Mouse (Mus musculus): ENCODE results near the gene Slc4a5. TPM values are rescaled to one million over a fixed set of nuclear protein-coding genes. Genes with fewer than 3 reads are reported as not detected.

Gene Slc4a5
- polyA plus RNA-seq, 1 experiment from 2014 or later = 0.52 TPM

DNA sequence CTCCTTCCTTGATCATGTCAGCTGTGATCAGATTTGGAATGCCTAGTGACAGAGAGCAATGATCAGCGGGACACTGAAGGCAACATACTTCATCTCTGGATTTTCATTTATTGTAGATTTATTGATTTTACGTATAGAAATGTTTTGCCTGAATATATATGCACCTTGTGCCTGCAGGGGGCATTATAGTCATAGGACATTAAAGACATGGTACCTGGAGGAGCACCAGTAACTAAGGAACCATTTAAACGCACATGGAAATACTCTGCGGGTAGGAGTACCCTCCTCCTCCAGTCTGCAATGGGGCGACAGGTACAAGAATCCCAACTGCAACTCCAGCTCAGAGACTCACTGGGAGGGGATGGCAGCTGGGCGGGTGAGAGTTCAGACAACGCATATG, 89.4 kb downstream of the Slc4a5 start:
- WGBS = 90% methylated on average over 7 of the region's 7 CpGs
- no peak overlapping the region for H3K4me3 ChIP-seq
- ATAC-seq (ENCODE audit: insufficient number of reproducible peaks, low FRiP score) = no peak
- no peak overlapping the region for H3K27ac ChIP-seq (ENCODE audit: poor library complexity, severe bottlenecking)
- no peaks in the 10 kb centered on the region for H3K4me1 ChIP-seq (replicated peaks)
- no peak overlapping the region for H3K9ac ChIP-seq
- H3K4me2 ChIP-seq = no peak overlapping the region
- peaks cover 46% of the 10 kb centered on the region for H3K36me3 ChIP-seq
- H3K9me3 ChIP-seq (replicated peaks) = no peaks in the 10 kb centered on the region
- H3K27me3 ChIP-seq (replicated peaks) = no peaks in the 10 kb centered on the region

DNA sequence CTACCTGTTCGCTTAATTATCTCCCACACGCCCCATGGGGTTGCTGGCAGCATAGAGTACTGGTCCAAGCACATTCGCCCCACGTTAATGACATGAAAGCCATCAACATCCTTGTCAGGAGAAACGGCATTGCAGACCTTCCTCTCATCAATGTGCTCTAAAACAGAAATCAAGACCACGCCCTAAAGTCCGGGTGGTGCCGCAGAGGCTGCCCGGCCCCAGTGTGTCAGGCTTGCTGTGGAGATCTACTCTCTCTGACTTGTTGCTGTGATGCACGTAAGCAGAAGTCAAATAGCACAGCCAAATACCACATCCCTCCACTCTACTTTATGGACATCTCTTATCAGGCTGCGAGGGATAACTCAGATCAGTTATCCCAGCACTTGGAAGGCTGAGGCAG, 91.6 kb downstream of the Slc4a5 start:
- Histone ChIP-seq H3K4me2 (no peak overlapping the region), H3K9ac (no peak overlapping the region), H3K4me1 (replicated peaks) (0 out of 2 replicates have a peak, but pooled peaks cover 3% of the 10 kb centered on the region), H3K4me3 (no peak overlapping the region), H3K27ac (ENCODE audit: poor library complexity, severe bottlenecking) (no peak overlapping the region), H3K36me3 (peaks cover 37% of the 10 kb centered on the region), H3K27me3 (replicated peaks) (no peaks in the 10 kb centered on the region), H3K9me3 (replicated peaks) (no peaks in the 10 kb centered on the region)
- no peak for ATAC-seq (ENCODE audit: insufficient number of reproducible peaks, low FRiP score)
- 92% methylated on average over 11 of the region's 11 CpGs for WGBS

DNA sequence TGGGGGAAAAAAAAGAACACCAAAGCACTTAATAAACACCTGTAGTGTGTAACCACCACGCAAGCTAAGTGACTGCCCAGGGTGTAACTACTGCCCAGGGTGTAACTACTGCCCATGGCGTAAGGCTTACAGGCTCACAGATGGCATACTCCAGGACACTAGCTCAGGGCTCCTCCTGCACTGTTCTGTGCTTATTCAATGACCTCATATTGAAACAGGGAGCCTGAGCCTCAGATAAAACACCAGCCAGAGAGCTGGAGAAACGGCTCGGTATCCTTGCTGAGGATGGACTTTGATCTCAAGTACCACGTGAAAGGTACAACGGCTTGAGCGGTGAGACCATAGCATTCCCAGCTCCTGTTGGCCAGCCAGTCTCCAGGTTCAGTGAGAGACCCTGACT, 92.4 kb downstream of the Slc4a5 start:
- Histone ChIP-seq H3K9ac (no peak overlapping the region), H3K27me3 (replicated peaks) (no peaks in the 10 kb centered on the region), H3K9me3 (replicated peaks) (no peaks in the 10 kb centered on the region), H3K4me2 (no peak overlapping the region), H3K4me1 (replicated peaks) (peaks cover 7% of the 10 kb centered on the region), H3K4me3 (no peak overlapping the region), H3K27ac (ENCODE audit: poor library complexity, severe bottlenecking) (no peak overlapping the region), H3K36me3 (peaks cover 30% of the 10 kb centered on the region)
- ATAC-seq (ENCODE audit: insufficient number of reproducible peaks, low FRiP score) = no peak
- 59% methylated on average over 7 of the region's 7 CpGs for WGBS

DNA sequence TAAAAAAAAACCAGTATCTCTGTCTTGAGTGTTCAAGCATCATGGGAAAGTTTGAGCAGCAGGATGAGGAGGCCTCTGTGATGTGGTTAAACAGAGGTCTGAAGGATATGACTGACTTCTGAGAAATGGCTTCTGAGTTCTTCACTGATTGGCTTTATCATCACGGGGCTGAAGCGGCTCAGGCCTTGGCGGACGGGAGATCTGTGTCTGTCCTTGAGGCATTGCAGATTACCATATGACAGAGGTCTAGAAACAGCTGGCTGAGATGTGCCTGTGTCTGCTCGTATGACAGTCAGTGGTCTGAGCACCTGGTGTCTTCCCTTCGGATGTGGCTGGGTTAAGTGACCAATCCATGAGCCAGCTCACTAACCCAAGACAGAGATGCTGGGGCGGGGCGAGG, 92.9 kb downstream of the Slc4a5 start:
- Histone ChIP-seq H3K36me3 (peaks cover 30% of the 10 kb centered on the region), H3K27me3 (replicated peaks) (no peaks in the 10 kb centered on the region), H3K9me3 (replicated peaks) (no peaks in the 10 kb centered on the region), H3K4me3 (no peak overlapping the region), H3K4me2 (no peak overlapping the region), H3K4me1 (replicated peaks) (peaks cover 7% of the 10 kb centered on the region), H3K9ac (no peak overlapping the region), H3K27ac (ENCODE audit: poor library complexity, severe bottlenecking) (no peak overlapping the region)
- peak; percentile 23; the same call in 1 of the 2 replicates for ATAC-seq (ENCODE audit: insufficient number of reproducible peaks, low FRiP score)
- 68% methylated on average over 8 of the region's 8 CpGs for WGBS

DNA sequence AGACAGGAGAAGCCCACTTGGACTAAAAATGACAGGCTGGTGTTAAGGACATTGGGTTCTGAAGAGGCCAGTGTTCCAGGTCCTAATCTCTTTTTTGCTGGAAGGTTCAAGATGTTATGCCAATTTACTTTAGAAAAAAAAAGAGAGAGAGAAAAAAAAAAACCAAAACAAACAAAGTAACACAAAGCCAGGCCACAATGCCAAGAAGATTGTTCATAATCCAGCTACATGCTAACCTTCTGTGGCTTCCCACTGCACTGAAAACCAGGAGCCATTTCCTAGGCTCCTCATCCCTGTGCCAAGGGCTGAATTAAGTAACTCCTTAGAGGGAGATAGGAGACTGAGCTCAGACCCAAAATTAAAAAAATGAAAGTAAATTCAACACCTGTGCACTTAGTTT, 95.7 kb downstream of the Slc4a5 start:
- H3K4me3 ChIP-seq = no peak overlapping the region
- H3K4me1 ChIP-seq (replicated peaks) = peaks cover 7% of the 10 kb centered on the region
- H3K36me3 ChIP-seq = peaks cover 17% of the 10 kb centered on the region
- H3K9ac ChIP-seq = no peak overlapping the region
- no peak for ATAC-seq (ENCODE audit: insufficient number of reproducible peaks, low FRiP score)
- no peaks in the 10 kb centered on the region for H3K27me3 ChIP-seq (replicated peaks)
- no peak overlapping the region for H3K27ac ChIP-seq (ENCODE audit: poor library complexity, severe bottlenecking)
- no peak overlapping the region for H3K4me2 ChIP-seq
- H3K9me3 ChIP-seq (replicated peaks) = no peaks in the 10 kb centered on the region

DNA sequence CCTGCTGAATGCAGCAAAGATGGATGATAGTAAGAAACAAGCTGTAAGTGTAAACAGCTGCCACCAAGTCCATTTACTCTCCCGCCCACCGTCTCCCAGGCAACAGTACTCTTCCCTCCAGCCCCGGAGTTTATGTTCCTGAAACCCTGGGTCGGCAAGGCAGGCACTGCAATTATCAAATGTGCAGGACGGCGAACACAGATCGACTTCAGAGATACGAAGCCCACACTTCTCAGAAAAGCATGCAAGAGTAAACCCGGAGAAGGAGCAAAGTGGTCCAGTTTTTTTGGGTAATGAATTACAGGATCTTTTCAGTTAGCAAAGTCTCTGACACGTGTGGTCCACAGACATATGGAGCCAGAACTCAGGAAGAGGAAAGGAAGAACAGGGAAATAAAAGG, 96.4 kb downstream of the Slc4a5 start:
- Histone ChIP-seq H3K4me1 (replicated peaks) (peaks cover 7% of the 10 kb centered on the region), H3K4me3 (no peak overlapping the region), H3K9ac (no peak overlapping the region), H3K4me2 (peak overlapping the region; percentile 32), H3K27ac (ENCODE audit: poor library complexity, severe bottlenecking) (no peak overlapping the region), H3K9me3 (replicated peaks) (no peaks in the 10 kb centered on the region), H3K27me3 (replicated peaks) (no peaks in the 10 kb centered on the region), H3K36me3 (peaks cover 14% of the 10 kb centered on the region)
- 29% methylated on average over 10 of the region's 10 CpGs for WGBS
- no peak for ATAC-seq (ENCODE audit: insufficient number of reproducible peaks, low FRiP score)

DNA sequence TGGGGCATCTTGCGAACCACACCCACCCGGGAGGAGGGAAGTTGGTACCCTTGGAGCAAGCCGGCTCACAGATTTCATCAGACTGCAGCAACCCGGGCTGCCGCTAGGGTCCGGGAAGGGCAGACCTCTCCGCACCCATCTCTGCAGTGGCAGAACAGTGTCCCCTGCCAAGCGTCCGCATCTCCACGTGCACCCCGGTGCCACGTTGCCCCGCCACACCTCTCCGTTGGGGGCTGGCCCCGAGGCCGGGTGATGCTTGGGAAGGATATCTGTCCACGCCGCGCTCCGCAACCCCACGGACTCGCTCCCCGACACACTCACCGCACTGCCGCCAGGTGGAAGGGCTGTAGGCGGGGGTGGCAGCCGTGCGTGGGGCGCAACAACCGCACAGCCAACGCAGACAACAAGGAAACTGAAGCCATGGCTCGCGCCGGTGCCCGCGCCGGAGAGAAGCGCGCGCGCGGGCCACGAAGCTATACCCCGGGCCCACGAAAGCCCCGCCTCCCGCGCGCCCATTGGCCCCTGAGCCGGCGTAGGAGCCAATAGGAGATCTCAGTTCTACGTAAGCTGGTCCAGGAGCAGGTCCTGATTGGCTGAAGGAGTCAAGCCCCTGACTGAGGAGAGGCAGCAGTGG, 97.6 kb downstream of the Slc4a5 start:
- peak; percentile 98 for ATAC-seq (ENCODE audit: insufficient number of reproducible peaks, low FRiP score)
- WGBS = under 1% methylated on average over 52 of the region's 52 CpGs

DNA sequence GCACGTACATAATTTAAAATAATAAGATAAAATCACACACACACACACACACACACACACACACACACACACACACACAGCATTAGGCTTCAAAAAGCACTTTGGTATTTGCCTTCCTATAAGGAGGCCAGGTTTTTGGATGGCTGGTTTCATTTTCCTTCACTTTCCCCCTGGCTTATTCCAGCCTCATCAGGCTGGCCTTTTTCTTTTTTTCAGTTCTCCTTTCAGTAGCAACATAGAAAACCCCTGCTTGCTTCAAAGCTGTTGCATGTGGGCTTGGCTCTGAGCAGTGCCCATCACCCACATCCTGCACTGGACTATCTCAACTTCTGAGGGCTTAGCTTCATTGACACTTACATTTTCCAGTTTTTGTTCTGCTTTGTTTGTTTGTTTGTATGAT, 102.3 kb downstream of the Slc4a5 start:
- peaks cover 9% of the 10 kb centered on the region for H3K4me1 ChIP-seq (replicated peaks)
- 60% methylated on average over 1 of the region's 1 CpGs for WGBS
- H3K27ac ChIP-seq (ENCODE audit: poor library complexity, severe bottlenecking) = no peak overlapping the region
- no peaks in the 10 kb centered on the region for H3K27me3 ChIP-seq (replicated peaks)
- no peak overlapping the region for H3K4me2 ChIP-seq
- no peaks in the 10 kb centered on the region for H3K9me3 ChIP-seq (replicated peaks)
- no peak overlapping the region for H3K4me3 ChIP-seq
- no peaks in the 10 kb centered on the region for H3K36me3 ChIP-seq
- no peak for ATAC-seq (ENCODE audit: insufficient number of reproducible peaks, low FRiP score)
- H3K9ac ChIP-seq = no peak overlapping the region

More for the DNA sequence above, 97.6 kb downstream of the Slc4a5 start:
- Histone ChIP-seq H3K27me3 (replicated peaks) (no peaks in the 10 kb centered on the region), H3K4me1 (replicated peaks) (peaks cover 7% of the 10 kb centered on the region), H3K9me3 (replicated peaks) (no peaks in the 10 kb centered on the region), H3K4me2 (peak overlapping the region; percentile 78), H3K4me3 (peak overlapping the region; percentile 93), H3K9ac (peak overlapping the region; percentile 87), H3K27ac (ENCODE audit: poor library complexity, severe bottlenecking) (peak overlapping the region; percentile 48; the same call in 1 of the 2 replicates), H3K36me3 (0 out of 2 replicates have a peak, but pooled peaks cover 3% of the 10 kb centered on the region)

DNA sequence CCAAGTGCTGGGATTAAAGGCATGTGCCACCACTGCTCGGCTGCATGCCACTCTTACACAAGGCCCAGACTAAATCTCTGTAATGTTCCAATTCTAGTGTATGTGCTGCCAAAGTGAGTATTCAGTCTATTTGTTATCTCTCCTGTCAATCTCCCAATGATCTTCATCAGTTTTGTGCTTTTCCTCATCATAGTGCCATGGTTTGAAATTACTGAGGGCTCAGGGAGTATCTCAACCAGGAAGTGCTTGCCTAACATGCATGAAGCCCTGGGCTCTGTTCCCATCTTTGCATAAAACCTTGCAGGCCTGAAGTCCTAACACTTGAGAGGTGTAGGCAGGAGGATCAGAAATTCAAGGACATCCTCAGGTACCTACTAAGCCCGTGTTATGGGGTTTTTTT, 103.2 kb downstream of the Slc4a5 start:
- Histone ChIP-seq H3K4me2 (no peak overlapping the region), H3K27me3 (replicated peaks) (no peaks in the 10 kb centered on the region), H3K9ac (no peak overlapping the region), H3K27ac (ENCODE audit: poor library complexity, severe bottlenecking) (no peak overlapping the region), H3K4me1 (replicated peaks) (peaks cover 13% of the 10 kb centered on the region), H3K9me3 (replicated peaks) (no peaks in the 10 kb centered on the region), H3K4me3 (no peak overlapping the region), H3K36me3 (0 out of 2 replicates have a peak, but pooled peaks cover 1% of the 10 kb centered on the region)
- ATAC-seq (ENCODE audit: insufficient number of reproducible peaks, low FRiP score) = no peak
- 74% methylated on average over 2 of the region's 2 CpGs for WGBS

DNA sequence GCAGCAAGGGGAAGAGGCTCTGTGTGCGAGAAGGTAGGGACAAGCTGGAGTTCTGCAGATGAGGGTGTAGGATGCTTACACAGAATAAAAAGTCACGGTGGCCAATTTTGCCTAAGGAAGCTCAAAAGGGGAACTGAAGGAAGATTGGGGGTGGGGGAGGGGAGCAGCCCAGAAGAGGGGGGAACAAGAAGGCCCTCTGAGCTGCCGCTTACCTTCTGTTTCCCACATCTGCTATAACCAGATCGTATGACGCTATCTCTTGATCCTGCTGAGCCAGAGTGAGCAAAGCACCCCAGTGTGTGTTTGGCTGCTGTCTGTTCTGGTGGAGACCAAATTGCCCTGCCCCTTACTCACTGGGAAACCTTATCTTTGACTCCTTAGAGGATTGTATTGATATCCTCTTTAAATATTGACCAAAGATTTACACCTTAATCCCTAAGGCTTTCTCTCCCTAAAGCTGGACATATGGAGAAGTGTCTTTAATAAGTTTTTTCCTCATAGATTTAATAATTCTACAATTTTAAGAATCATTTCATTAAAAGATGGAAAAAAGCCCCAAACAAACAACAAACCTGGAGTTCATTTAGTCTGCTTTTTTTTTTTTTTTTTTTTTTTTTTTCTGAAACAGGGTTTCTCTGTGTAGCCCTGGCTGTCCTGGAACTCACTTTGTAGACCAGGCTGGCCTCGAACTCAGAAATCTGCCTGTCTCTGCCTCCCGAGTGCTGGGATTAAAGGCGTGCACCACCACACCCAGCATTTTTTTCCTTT, 104.2 kb downstream of the Slc4a5 start:
- WGBS = 64% methylated on average over 8 of the region's 8 CpGs
- no peak overlapping the region for H3K9ac ChIP-seq
- 0 out of 2 replicates have a peak, but pooled peaks cover 2% of the 10 kb centered on the region for H3K36me3 ChIP-seq
- peaks cover 14% of the 10 kb centered on the region for H3K4me1 ChIP-seq (replicated peaks)
- no peaks in the 10 kb centered on the region for H3K27me3 ChIP-seq (replicated peaks)
- H3K9me3 ChIP-seq (replicated peaks) = no peaks in the 10 kb centered on the region
- no peak for ATAC-seq (ENCODE audit: insufficient number of reproducible peaks, low FRiP score)
- no peak overlapping the region for H3K4me3 ChIP-seq
- H3K27ac ChIP-seq (ENCODE audit: poor library complexity, severe bottlenecking) = no peak overlapping the region
- no peak overlapping the region for H3K4me2 ChIP-seq

DNA sequence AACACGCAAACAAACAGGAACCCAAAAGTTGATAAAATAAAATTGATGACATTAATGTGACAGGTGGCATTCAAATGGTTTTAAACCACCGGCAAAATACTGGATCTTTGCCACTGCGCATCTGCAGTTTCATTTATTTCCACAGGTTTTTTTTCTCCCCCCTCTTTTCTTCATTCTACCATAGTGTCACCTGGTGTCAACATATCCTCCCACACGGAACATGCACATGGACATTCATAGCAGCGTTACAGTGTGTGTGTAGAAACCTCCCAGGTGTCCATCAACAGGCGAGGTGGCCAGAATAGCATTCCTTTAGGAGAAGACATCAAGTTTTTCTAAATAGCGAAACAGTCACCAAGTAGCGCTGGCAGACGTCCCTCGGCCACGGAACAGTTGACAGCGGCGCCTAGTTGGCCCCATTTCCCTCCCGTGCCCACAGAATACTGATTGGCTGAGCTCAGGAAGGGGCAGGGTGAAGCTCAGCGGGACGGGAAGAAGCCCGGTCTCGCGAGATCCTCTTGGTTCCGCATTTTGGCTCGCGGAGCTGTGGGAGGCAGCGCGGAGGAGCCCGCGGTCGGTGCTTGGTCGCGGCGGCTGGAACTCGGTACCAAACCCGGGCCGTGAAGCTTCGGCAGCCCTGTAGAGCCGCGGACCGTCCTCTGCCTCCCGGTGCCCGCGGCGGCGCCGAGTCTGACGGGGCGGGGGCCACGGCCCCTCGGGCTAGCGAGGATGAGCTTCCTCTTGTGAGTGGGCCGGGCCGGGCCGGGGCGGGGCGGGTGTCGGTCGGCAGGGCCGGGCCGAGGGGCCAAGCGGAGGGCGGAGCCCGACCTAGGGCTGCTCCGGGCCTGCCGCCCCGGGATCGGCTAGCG, 106.1 kb downstream of the Slc4a5 start, which contains the start of the genes Mthfd2 and Mob1a:
Gene Mthfd2 (minus strand): TSS at position 384 of the 869 bp plus-strand sequence.
Gene Mob1a (plus strand): TSS at position 492 of the 869 bp plus-strand sequence.
- WGBS = under 1% methylated on average over 60 of the region's 65 CpGs
- ATAC-seq (ENCODE audit: insufficient number of reproducible peaks, low FRiP score) = peak; percentile 98
- H3K9me3 ChIP-seq (replicated peaks) = no peaks in the 10 kb centered on the region

More for the DNA sequence above, 106.1 kb downstream of the Slc4a5 start, which contains the start of the genes Mthfd2 and Mob1a:
- peaks cover 14% of the 10 kb centered on the region for H3K4me1 ChIP-seq (replicated peaks)
- peaks cover 13% of the 10 kb centered on the region for H3K36me3 ChIP-seq
- H3K4me2 ChIP-seq = peak within 1 kb of the TSS; percentile 86
- peak within 1 kb of the TSS; percentile 91 for H3K9ac ChIP-seq
- H3K27me3 ChIP-seq (replicated peaks) = no peaks in the 10 kb centered on the region
- H3K4me3 ChIP-seq = peak within 1 kb of the TSS; percentile 80
- peak within 1 kb of the TSS; percentile 94 for H3K27ac ChIP-seq (ENCODE audit: poor library complexity, severe bottlenecking)
